In genomic region chr19:25136171-25136570, GRCm38 (mm10) we compare ENCODE assay signal across 20 mouse cellular contexts.
DNase-seq lines count a peak whose midpoint lies in the region; ATAC-seq and TF ChIP-seq lines count a peak whose summit lies in the region.
"Had no signal": no experiment of that assay in that cellular context is flagged by ENCODE, and none has a peak within 500 bp of the region (broad histone marks: within the 10 kb centered on the region; RNA-seq: fewer than 3 reads in every experiment).

No protein-coding gene starts in this region.

- H3K9ac ChIP-seq in liver, embryonic 13.5 days = no peak overlapping the region
- no peak overlapping the region for H3K9ac ChIP-seq in midbrain, postnatal 0 days (replicated peaks; ENCODE audit: low read length, poor library complexity, severe bottlenecking)
- no peak overlapping the region for H3K9ac ChIP-seq in forebrain, embryonic 12.5 days
- H3K9ac ChIP-seq: embryonic facial prominence, embryonic 12.5 days had no signal

- no peak overlapping the region for H3K4me3 ChIP-seq in heart, embryonic 10.5 days
- H3K4me3 ChIP-seq in liver, embryonic 13.5 days (replicated peaks) = no peak overlapping the region
- H3K4me3 ChIP-seq in midbrain, embryonic 10.5 days = no peak overlapping the region
- H3K4me3 ChIP-seq in midbrain, postnatal 0 days (ENCODE audit: low read depth, low read length) = no peak overlapping the region
- H3K4me3 ChIP-seq in bone marrow macrophage, adult 2 months (ENCODE audit: insufficient read depth, low read length) = no peak overlapping the region
- H3K4me3 ChIP-seq in forebrain, embryonic 12.5 days (replicated peaks) = no peak overlapping the region
- H3K4me3 ChIP-seq: embryonic facial prominence, embryonic 10.5 days; embryonic facial prominence, embryonic 12.5 days had no signal

- WGBS in heart, embryonic 10.5 days = 28% methylated on average over 1 of the region's 1 CpGs
- WGBS in liver, embryonic 13.5 days (ENCODE audit: insufficient replicate concordance) = 32% methylated on average over 1 of the region's 1 CpGs
- 90% methylated on average over 1 of the region's 1 CpGs for WGBS in midbrain, embryonic 10.5 days
- 81% methylated on average over 1 of the region's 1 CpGs for WGBS in midbrain, postnatal 0 days
- WGBS in forebrain, embryonic 12.5 days = 88% methylated on average over 1 of the region's 1 CpGs

- peak; percentile 45; the same call in 1 of the 2 replicates for ATAC-seq in liver, embryonic 13.5 days (ENCODE audit: low read depth)
- ATAC-seq in midbrain, postnatal 0 days (ENCODE audit: low FRiP score) = no peak
- no peak for ATAC-seq in forebrain, embryonic 12.5 days (ENCODE audit: low FRiP score)
- ATAC-seq: forebrain, embryonic 14.5 days; forebrain, embryonic 16.5 days had no signal

- peaks cover 18% of the 10 kb centered on the region for H3K4me1 ChIP-seq in heart, embryonic 10.5 days
- peaks cover 12% of the 10 kb centered on the region for H3K4me1 ChIP-seq in liver, embryonic 13.5 days (replicated peaks)
- no peaks in the 10 kb centered on the region for H3K4me1 ChIP-seq in midbrain, embryonic 10.5 days
- no peaks in the 10 kb centered on the region for H3K4me1 ChIP-seq in midbrain, postnatal 0 days (ENCODE audit: insufficient read depth, low read length)
- H3K4me1 ChIP-seq in bone marrow macrophage, adult 2 months (ENCODE audit: control insufficient read depth, insufficient read depth, low read length) = peaks cover 38% of the 10 kb centered on the region
- H3K4me1 ChIP-seq in forebrain, embryonic 12.5 days = no peaks in the 10 kb centered on the region
- H3K4me1 ChIP-seq: embryonic facial prominence, embryonic 12.5 days had no signal

- H3K4me2 ChIP-seq in liver, embryonic 13.5 days = no peak overlapping the region
- no peak overlapping the region for H3K4me2 ChIP-seq in midbrain, postnatal 0 days (ENCODE audit: low read depth, low read length, poor library complexity, severe bottlenecking)
- H3K4me2 ChIP-seq in forebrain, embryonic 12.5 days = no peak overlapping the region
- H3K4me2 ChIP-seq: embryonic facial prominence, embryonic 12.5 days had no signal

- TF ChIP-seq POLR2A in bone marrow macrophage, adult 2 months (IDR thresholded peaks at IDR 0.05; ENCODE audit: borderline replicate concordance, low read depth, low read length) = no peak

- no peaks in the 10 kb centered on the region for H3K9me3 ChIP-seq in heart, embryonic 10.5 days
- no peaks in the 10 kb centered on the region for H3K9me3 ChIP-seq in liver, embryonic 13.5 days (replicated peaks)
- H3K9me3 ChIP-seq in midbrain, embryonic 10.5 days (replicated peaks) = no peaks in the 10 kb centered on the region
- H3K9me3 ChIP-seq in midbrain, postnatal 0 days (ENCODE audit: low read length) = no peaks in the 10 kb centered on the region
- no peaks in the 10 kb centered on the region for H3K9me3 ChIP-seq in forebrain, embryonic 12.5 days
- H3K9me3 ChIP-seq: embryonic facial prominence, embryonic 10.5 days; embryonic facial prominence, embryonic 12.5 days had no signal

- H3K36me3 ChIP-seq in heart, embryonic 10.5 days = no peaks in the 10 kb centered on the region
- peaks cover 33% of the 10 kb centered on the region for H3K36me3 ChIP-seq in liver, embryonic 13.5 days
- no peaks in the 10 kb centered on the region for H3K36me3 ChIP-seq in midbrain, embryonic 10.5 days
- H3K36me3 ChIP-seq in midbrain, postnatal 0 days (ENCODE audit: insufficient read depth, low read length) = no peaks in the 10 kb centered on the region
- no peaks in the 10 kb centered on the region for H3K36me3 ChIP-seq in forebrain, embryonic 12.5 days (replicated peaks)
- H3K36me3 ChIP-seq: embryonic facial prominence, embryonic 10.5 days; embryonic facial prominence, embryonic 12.5 days had no signal

- no peaks in the 10 kb centered on the region for H3K27me3 ChIP-seq in heart, embryonic 10.5 days (ENCODE audit: insufficient read depth, poor library complexity, severe bottlenecking)
- H3K27me3 ChIP-seq in liver, embryonic 13.5 days = no peaks in the 10 kb centered on the region
- H3K27me3 ChIP-seq in midbrain, embryonic 10.5 days (ENCODE audit: low read depth, poor library complexity, severe bottlenecking) = no peaks in the 10 kb centered on the region
- no peaks in the 10 kb centered on the region for H3K27me3 ChIP-seq in midbrain, postnatal 0 days (ENCODE audit: insufficient read depth, low read length)
- no peaks in the 10 kb centered on the region for H3K27me3 ChIP-seq in forebrain, embryonic 12.5 days
- H3K27me3 ChIP-seq: embryonic facial prominence, embryonic 12.5 days had no signal

- H3K27ac ChIP-seq in heart, embryonic 10.5 days = 0 out of 2 replicates have a peak overlapping the region, but pooled peaks have one; percentile 36
- no peak overlapping the region for H3K27ac ChIP-seq in liver, embryonic 13.5 days
- 0 out of 2 replicates have a peak overlapping the region, but pooled peaks have one; percentile 9 for H3K27ac ChIP-seq in midbrain, embryonic 10.5 days (replicated peaks)
- no peak overlapping the region for H3K27ac ChIP-seq in midbrain, postnatal 0 days (ENCODE audit: low read depth, low read length)
- H3K27ac ChIP-seq in bone marrow macrophage, adult 2 months (ENCODE audit: insufficient read depth, low read depth, low read length) = peak overlapping the region; percentile 19; the same call in 1 of the 2 replicates
- no peak overlapping the region for H3K27ac ChIP-seq in forebrain, embryonic 12.5 days
- H3K27ac ChIP-seq: embryonic facial prominence, embryonic 10.5 days; embryonic facial prominence, embryonic 12.5 days had no signal

- TF ChIP-seq CTCF in midbrain, postnatal 0 days (IDR thresholded peaks at IDR 0.05) = no peak
- no peak for TF ChIP-seq CTCF in bone marrow macrophage, adult 2 months (IDR thresholded peaks at IDR 0.05; ENCODE audit: low read depth, low read length)

- peak; percentile 73 for DNase-seq in heart, embryonic 10.5 days (ENCODE audit: low spot score)
- no peak for DNase-seq in heart, postnatal 14 days
- no peak for DNase-seq in liver, embryonic 13.5 days
- no peak for DNase-seq in liver
- no peak for DNase-seq in midbrain, embryonic 10.5 days (ENCODE audit: low spot score)
- DNase-seq in midbrain, postnatal 0 days (ENCODE audit: low spot score) = no peak
- DNase-seq: adrenal gland, adult 2 months; adrenal gland, postnatal 10 days; adrenal gland, postnatal 25 days; cerebellum, adult 11-12 months; cerebellum, adult 2 months; cerebellum, adult 9-10 months; cerebellum, postnatal 10 days; cerebellum, postnatal 25 days had no signal

- intact Hi-C loops in heart, postnatal 14 days (cut with DNase I) = loop anchor here (10.0 kb wide), 1 partner anchor 489 kb away; no protein-coding TSS in a partner anchor

Comparison
In these comparisons a context has a peak if more than half of its experiments do, and no peak if none do; other contexts are left out.
1. H3K27ac ChIP-seq: peak in heart, embryonic 10.5 days (single experiment), midbrain, embryonic 10.5 days (single experiment) and bone marrow macrophage, adult 2 months (single experiment); none in liver, embryonic 13.5 days (single experiment), midbrain, postnatal 0 days (single experiment) and forebrain, embryonic 12.5 days (single experiment).